Mouse (Mus musculus): Measurements from ENCODE around the gene Gnaz.

GRCm38 (mm10) chr10:74932487-74932886 is 34.5 kb upstream of the Gnaz start:
- no peak for TF ChIP-seq CTCF (IDR thresholded peaks at IDR 0.05; ENCODE audit: extremely low read depth, insufficient read length, insufficient replicate concordance, low read depth, low read length)
- no peak for TF ChIP-seq POLR2A (IDR thresholded peaks at IDR 0.05; ENCODE audit: low read depth, low read length)
